Mouse (Mus musculus) mouse trophoblast stem cell (cell line): Measurements from ENCODE around the gene Crhbp.

Experiments
- in situ Hi-C, 2 experiments: fragments of 300-500 bp; cut with MseI, MboI; formaldehyde crosslinking; loops; 2 replicates in 1 of 2; 3 replicates in 1 of 2; pipeline ENCODE4 v1.15.1; 2025

Gene Crhbp

DNA sequence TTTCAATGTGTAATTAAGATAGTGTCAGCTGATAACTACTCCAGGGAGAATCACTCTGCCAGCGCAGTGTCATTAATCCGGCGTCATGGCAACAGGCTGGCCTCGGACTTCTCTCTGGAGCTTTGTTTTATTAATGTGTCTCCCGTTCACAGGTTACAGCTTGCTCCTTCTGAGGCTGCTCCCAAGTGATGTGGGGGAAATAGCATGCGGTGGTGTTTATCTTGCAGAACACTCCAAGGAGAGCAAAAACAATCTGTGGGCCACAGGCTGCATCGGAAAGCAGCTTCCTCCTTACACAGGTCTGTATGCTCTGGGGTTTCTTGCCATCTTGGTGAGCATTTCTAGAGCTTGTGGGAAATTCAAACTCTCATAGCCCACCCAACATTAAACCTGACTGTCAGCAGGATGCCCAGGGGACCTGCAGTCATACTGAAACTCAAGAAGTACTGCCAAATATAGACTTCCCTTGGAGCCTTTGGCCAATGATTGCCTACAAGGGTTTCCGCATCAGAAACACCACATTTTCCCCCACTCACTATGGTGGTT is 25.4 kb downstream of the Crhbp start:
- in situ Hi-C loops = no loop called here

GRCm38 (mm10) chr13:95418575-95419203 is 26.0 kb downstream of the Crhbp start:
- in situ Hi-C loops = no loop called here

DNA sequence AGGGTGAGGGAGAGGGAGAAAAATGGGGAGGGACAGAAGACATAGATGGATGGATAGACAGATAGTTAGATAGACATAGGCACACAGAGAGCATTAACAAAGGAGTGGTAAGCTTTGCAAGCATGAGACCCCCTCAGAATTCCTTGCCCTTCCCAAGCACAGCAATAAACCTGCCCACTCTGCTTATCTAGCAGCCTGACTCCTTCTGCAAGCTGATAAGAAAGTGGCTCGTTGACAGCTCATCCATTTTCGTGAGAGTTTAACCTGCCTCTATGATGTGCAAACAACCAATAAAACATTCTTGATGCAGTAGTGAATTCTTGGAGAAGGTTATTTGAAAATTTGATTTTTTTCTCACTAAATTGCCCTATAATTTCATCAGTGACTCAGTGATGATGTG is 32.5 kb downstream of the Crhbp start:
- in situ Hi-C loops = no loop called here

GRCm38 (mm10) chr13:95393242-95393641 is 51.5 kb downstream of the Crhbp start:
- in situ Hi-C loops = loop anchor here in 1 of 2 experiments (5.0 kb wide), 1 partner anchor 79 kb away; no protein-coding TSS in a partner anchor

DNA sequence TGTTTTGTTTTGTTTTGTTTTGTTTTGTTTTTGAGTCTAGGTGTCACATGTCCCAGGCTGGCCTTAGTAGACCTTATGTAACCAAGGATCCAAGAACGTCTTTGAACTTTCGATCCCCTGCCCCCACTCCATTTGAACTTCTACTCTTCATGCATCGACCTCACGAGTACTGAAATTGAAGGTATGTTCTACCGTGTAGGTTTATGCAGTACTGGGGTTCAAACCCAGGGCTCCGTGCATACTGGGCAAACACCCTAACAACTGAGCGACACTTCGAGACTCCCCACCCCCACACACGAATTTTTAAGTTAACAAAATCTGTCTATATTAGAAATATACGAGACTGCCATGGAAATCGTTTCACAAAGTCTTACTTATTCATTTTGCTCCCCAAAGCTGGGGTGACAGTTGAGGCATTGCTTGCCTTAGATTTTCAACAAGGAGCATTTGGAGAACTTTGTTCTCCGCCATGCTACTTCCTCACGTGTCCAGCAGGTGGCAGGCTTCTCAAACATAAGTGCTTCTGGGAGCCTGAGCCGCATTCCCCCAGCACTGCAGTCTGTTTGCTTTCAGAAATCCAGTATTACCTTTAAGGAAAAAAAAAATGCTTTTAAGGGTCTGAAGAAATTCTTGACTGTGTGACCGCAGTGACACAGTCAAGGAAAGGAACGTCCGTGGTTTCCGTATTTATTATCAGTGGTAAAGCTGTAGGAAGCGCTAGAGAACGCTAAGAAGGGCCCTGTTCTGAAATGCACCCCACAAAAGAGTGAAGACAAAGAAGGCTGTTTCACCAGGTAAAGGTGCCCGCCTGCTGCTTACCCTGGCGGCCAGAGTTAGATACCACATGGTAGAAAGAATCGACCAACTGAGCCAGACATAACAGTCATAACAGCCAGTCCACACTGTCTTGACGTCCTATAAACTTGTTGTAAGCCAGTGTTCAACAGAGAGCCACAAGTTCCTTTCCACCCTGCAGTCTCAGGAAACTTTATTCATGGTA is 54.6 kb downstream of the Crhbp start:
- in situ Hi-C loops = loop anchor here (5.0 kb wide), 1 partner anchor 82 kb away; no protein-coding TSS in a partner anchor

DNA sequence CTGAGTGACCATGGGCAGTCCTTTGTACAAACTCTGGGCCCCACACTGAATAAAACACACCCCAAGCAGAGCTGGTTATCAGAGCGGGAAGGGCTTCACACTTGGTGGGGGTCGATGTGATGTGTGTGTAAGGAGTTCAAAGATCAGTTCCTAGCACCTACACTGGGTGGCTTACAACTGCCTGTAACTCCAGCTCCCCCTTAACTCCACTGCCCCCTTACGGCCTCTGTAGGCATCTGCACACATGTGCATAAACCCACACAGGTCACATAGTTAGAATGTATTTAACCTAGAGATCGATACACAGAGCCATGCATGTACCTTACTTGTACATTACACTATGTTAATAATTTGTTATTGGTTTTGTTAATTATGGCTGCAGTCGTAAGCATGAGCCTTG is 56.5 kb downstream of the Crhbp start:
- in situ Hi-C loops = loop anchor here in 1 of 2 experiments (5.0 kb wide), 1 partner anchor 84 kb away; no protein-coding TSS in a partner anchor

GRCm38 (mm10) chr13:95382418-95382817 is 62.3 kb downstream of the Crhbp start:
- in situ Hi-C loops = no loop called here
